Mouse (Mus musculus): ENCODE results near the gene Zfp146.

- no peak for TF ChIP-seq CTCF (IDR thresholded peaks at IDR 0.05; ENCODE audit: extremely low read depth, insufficient read length, insufficient replicate concordance, low read depth, low read length)
- no peak for TF ChIP-seq POLR2A (IDR thresholded peaks at IDR 0.05; ENCODE audit: low read depth, low read length)
Measured at GRCm38 (mm10) chr7:30217277-30217676, 47.7 kb upstream of the Zfp146 start.

Data from small intestine, adult 2 months (tissue).